Mouse (Mus musculus): ENCODE data around the gene Dvl1.

DNA sequence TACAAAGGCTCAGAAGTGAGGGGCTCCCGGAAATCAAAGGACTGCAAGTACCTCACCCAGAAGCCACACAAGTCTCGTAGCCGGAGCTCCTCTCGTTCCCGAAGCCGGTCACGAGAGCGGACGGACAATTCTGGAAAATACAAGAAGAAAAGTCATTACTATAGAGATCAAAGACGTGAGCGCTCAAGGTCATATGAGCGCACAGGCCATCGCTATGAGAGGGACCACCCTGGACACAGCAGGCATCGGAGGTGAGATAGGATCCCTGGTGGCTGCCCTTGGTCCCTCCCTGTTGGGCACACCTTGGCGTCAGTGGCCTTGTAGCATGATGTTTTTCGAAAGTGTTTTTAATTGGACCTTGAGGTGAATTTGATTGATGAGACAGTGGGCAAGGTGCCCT lies 23.8 kb upstream of the Dvl1 start:
- TF ChIP-seq CTCF (IDR thresholded peaks at IDR 0.05 in 2 of 3, conservative IDR thresholded peaks at IDR 0.05 in 1 of 3; ENCODE audit: control insufficient read depth in 1 of 3, insufficient read depth in 1 of 3, low read depth in 2 of 3, low read length in 3 of 3, poor library complexity in 1 of 3, severe bottlenecking in 1 of 3): no peak
- no peak for TF ChIP-seq NELFE (IDR thresholded peaks at IDR 0.05; ENCODE audit: low read depth, low read length)
- TF ChIP-seq ELF1 (IDR thresholded peaks at IDR 0.05; ENCODE audit: low read depth, low read length): no peak
- TF ChIP-seq POLR2A (IDR thresholded peaks at IDR 0.05; ENCODE audit: control insufficient read depth in 1 of 2, insufficient read depth in 1 of 2, low read depth in 1 of 2, low read length in 2 of 2, poor library complexity in 1 of 2): no peak

Data from MEL (cell line).